Mouse (Mus musculus) inflammation-experienced regulatory T-cells, adult 16 weeks (primary cell): ENCODE measurements around the gene Sel1l3. TPM values are rescaled to one million over a fixed set of nuclear protein-coding genes. Genes with fewer than 3 reads are reported as not detected.

ENCODE experiments used
- polyA plus RNA-seq: library from polyadenylated mRNA; unstranded; fragments of 100-300 nt; shearing (Covaris generic); gene quantifications from one replicate; pipeline ENCODE4 v1.2.1, GENCODE M21; 2017

Sel1l3 gene
- not detected for polyA plus RNA-seq

GRCm38 (mm10) chr5:53213711-53214352 is at the start of gene Sel1l3:
Sel1l3 (minus strand) TSS chr5:53213927.

Other genes with a start within 250 kb of the Sel1l3 start
- gene Slc34a2, start 175.8 kb downstream of the Sel1l3 start, polyA plus RNA-seq = not detected
- gene Smim20, start 53.2 kb upstream of the Sel1l3 start, polyA plus RNA-seq = 95.6 TPM